Comparison of ENCODE assay signal across 16 mouse cellular contexts in the genomic region with DNA sequence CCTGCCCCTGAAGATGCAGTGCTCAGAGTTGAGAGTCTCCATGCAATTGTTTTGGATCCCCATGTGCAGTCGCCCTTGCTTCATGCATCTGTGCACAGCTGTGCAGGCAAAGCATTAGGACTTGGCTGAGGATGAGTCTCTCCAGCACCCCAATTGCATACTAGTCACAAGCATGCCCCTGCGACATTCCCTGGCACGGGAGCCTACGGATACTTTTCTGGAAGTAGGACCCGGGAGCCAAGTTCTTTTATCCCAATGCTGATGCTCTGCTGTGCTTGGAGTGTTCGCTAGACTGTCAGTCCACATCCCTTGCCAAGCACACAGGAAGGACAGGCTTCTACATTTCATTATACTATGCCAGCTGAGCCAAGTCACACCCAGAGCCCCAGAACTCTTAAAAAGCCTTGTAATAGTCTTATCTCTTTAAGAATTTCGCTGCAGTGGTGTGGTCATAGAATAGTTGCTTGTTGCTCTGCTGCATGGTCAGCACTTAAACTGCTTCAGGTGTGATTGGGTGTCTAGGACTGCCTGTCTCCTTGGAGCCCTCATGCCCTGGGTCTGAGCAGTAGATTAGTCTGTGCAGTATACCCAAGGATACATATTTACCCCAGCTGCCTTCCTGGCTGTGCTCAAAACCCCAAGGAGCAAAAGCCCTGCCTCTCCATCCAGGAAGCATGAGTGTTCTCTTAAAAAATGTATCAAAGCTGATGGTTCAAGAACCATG.
DNase-seq lines count a peak whose midpoint lies in the region; ATAC-seq and TF ChIP-seq lines count a peak whose summit lies in the region.
"Had no signal": no experiment of that assay in that cellular context is flagged by ENCODE, and none has a peak within 500 bp of the region (broad histone marks: within the 10 kb centered on the region; RNA-seq: fewer than 3 reads in every experiment).

No protein-coding gene starts in this region.

- no peak for TF ChIP-seq CTCF in heart, postnatal 0 days (IDR thresholded peaks at IDR 0.05; ENCODE audit: low read depth)
- no peak for TF ChIP-seq CTCF in liver, postnatal 0 days (IDR thresholded peaks at IDR 0.05; ENCODE audit: low read depth)

- WGBS in heart, postnatal 0 days = 65% methylated on average over 7 of the region's 7 CpGs
- WGBS in liver, postnatal 0 days (ENCODE audit: insufficient replicate concordance) = 73% methylated on average over 7 of the region's 7 CpGs
- WGBS in hindbrain, embryonic 15.5 days = 79% methylated on average over 7 of the region's 7 CpGs
- WGBS in midbrain, embryonic 14.5 days = 86% methylated on average over 7 of the region's 7 CpGs

- peaks cover 28% of the 10 kb centered on the region for H3K4me1 ChIP-seq in heart, postnatal 0 days (ENCODE audit: control insufficient read depth, insufficient read depth)
- H3K4me1 ChIP-seq in liver, postnatal 0 days (ENCODE audit: insufficient read depth) = peaks cover 18% of the 10 kb centered on the region
- peaks cover 63% of the 10 kb centered on the region for H3K4me1 ChIP-seq in hindbrain, embryonic 15.5 days (replicated peaks)
- peaks cover 36% of the 10 kb centered on the region for H3K4me1 ChIP-seq in midbrain, embryonic 14.5 days (ENCODE audit: control insufficient read depth, insufficient read depth, low read length)
- H3K4me1 ChIP-seq: intestine, embryonic 15.5 days had no signal

- no peak for DNase-seq in heart, postnatal 0 days (ENCODE audit: low spot score)
- DNase-seq in heart, postnatal 36 days = no peak
- no peak for DNase-seq in liver, postnatal 0 days
- no peak for DNase-seq in liver
- DNase-seq in midbrain, embryonic 14.5 days = no peak
- no peak for DNase-seq in spleen, postnatal 36 days (ENCODE audit: low spot score in 2 of 2)
- DNase-seq: cerebellum, adult 18-20 months; cerebellum, postnatal 36 days; kidney, adult 9 months; kidney, postnatal 25 days; retina, postnatal 1 day had no signal

- intact Hi-C loops in heart, postnatal 36 days (cut with DNase I) = no loop called here

- no peak overlapping the region for H3K4me2 ChIP-seq in heart, postnatal 0 days (ENCODE audit: low read depth, low read length)
- H3K4me2 ChIP-seq in liver, postnatal 0 days (ENCODE audit: low read depth, low read length) = no peak overlapping the region
- no peak overlapping the region for H3K4me2 ChIP-seq in hindbrain, embryonic 15.5 days
- H3K4me2 ChIP-seq in midbrain, embryonic 14.5 days (ENCODE audit: low read length) = no peak overlapping the region
- H3K4me2 ChIP-seq: intestine, embryonic 15.5 days; liver, embryonic 15.5 days had no signal

- no peak overlapping the region for H3K9ac ChIP-seq in heart, postnatal 0 days (replicated peaks; ENCODE audit: low read depth, low read length)
- H3K9ac ChIP-seq in liver, postnatal 0 days (replicated peaks) = no peak overlapping the region
- H3K9ac ChIP-seq in hindbrain, embryonic 15.5 days = no peak overlapping the region
- H3K9ac ChIP-seq in midbrain, embryonic 14.5 days (replicated peaks; ENCODE audit: low read length) = no peak overlapping the region
- H3K9ac ChIP-seq: intestine, embryonic 15.5 days; liver, embryonic 15.5 days had no signal

- no peak for ATAC-seq in heart, postnatal 0 days (ENCODE audit: insufficient read depth, low read depth)
- peak; percentile 57; the same call in 1 of the 2 replicates for ATAC-seq in liver, postnatal 0 days
- no peak for ATAC-seq in hindbrain, embryonic 15.5 days (ENCODE audit: low FRiP score, low read depth)
- no peak for ATAC-seq in midbrain, embryonic 14.5 days (ENCODE audit: low FRiP score, low TSS enrichment)
- ATAC-seq: intestine, embryonic 15.5 days had no signal

- H3K9me3 ChIP-seq in heart, postnatal 0 days (replicated peaks; ENCODE audit: control insufficient read depth, low read length) = no peaks in the 10 kb centered on the region
- H3K9me3 ChIP-seq in liver, postnatal 0 days (ENCODE audit: low read length) = no peaks in the 10 kb centered on the region
- no peaks in the 10 kb centered on the region for H3K9me3 ChIP-seq in hindbrain, embryonic 15.5 days
- H3K9me3 ChIP-seq in midbrain, embryonic 14.5 days (ENCODE audit: control insufficient read depth, low read length) = no peaks in the 10 kb centered on the region
- H3K9me3 ChIP-seq: forebrain, embryonic 10.5 days; intestine, embryonic 15.5 days; liver, embryonic 15.5 days had no signal

- peak overlapping the region; percentile 78; the same call in 1 of the 2 replicates for H3K27ac ChIP-seq in heart, postnatal 0 days (ENCODE audit: low read depth)
- peak overlapping the region; percentile 57 for H3K27ac ChIP-seq in liver, postnatal 0 days (ENCODE audit: low read depth)
- peak overlapping the region; percentile 39; the same call in 1 of the 2 replicates for H3K27ac ChIP-seq in hindbrain, embryonic 15.5 days (replicated peaks)
- H3K27ac ChIP-seq in midbrain, embryonic 14.5 days (replicated peaks; ENCODE audit: low read depth, low read length) = peak overlapping the region; percentile 52; the same call in 1 of the 2 replicates
- H3K27ac ChIP-seq: forebrain, embryonic 10.5 days; intestine, embryonic 15.5 days; left cerebral cortex, adult 2 months; liver, embryonic 15.5 days had no signal

- H3K27me3 ChIP-seq in heart, postnatal 0 days (ENCODE audit: control insufficient read depth, insufficient read depth, low read length) = no peaks in the 10 kb centered on the region
- H3K27me3 ChIP-seq in liver, postnatal 0 days (ENCODE audit: insufficient read depth, low read length) = no peaks in the 10 kb centered on the region
- no peaks in the 10 kb centered on the region for H3K27me3 ChIP-seq in hindbrain, embryonic 15.5 days
- no peaks in the 10 kb centered on the region for H3K27me3 ChIP-seq in midbrain, embryonic 14.5 days (ENCODE audit: control insufficient read depth, insufficient read depth, low read length)
- H3K27me3 ChIP-seq: intestine, embryonic 15.5 days; liver, embryonic 15.5 days had no signal

- no peak overlapping the region for H3K4me3 ChIP-seq in heart, postnatal 0 days (ENCODE audit: low read depth, low read length)
- no peak overlapping the region for H3K4me3 ChIP-seq in liver, postnatal 0 days (ENCODE audit: low read depth, low read length)
- no peak overlapping the region for H3K4me3 ChIP-seq in hindbrain, embryonic 15.5 days
- H3K4me3 ChIP-seq in midbrain, embryonic 14.5 days (replicated peaks; ENCODE audit: low read depth, low read length) = no peak overlapping the region
- H3K4me3 ChIP-seq: forebrain, embryonic 10.5 days; intestine, embryonic 15.5 days; left cerebral cortex, adult 2 months; liver, embryonic 15.5 days had no signal

- 0 out of 2 replicates have a peak, but pooled peaks cover 4% of the 10 kb centered on the region for H3K36me3 ChIP-seq in heart, postnatal 0 days (replicated peaks; ENCODE audit: control insufficient read depth, insufficient read depth, low read length)
- 0 out of 2 replicates have a peak, but pooled peaks cover 2% of the 10 kb centered on the region for H3K36me3 ChIP-seq in liver, postnatal 0 days (replicated peaks; ENCODE audit: insufficient read depth, low read length)
- no peaks in the 10 kb centered on the region for H3K36me3 ChIP-seq in hindbrain, embryonic 15.5 days
- H3K36me3 ChIP-seq in midbrain, embryonic 14.5 days (ENCODE audit: control insufficient read depth, insufficient read depth, low read length) = no peaks in the 10 kb centered on the region

- TF ChIP-seq EP300 in heart, postnatal 0 days (IDR thresholded peaks at IDR 0.05; ENCODE audit: low read depth) = no peak
- no peak for TF ChIP-seq EP300 in liver, postnatal 0 days (IDR thresholded peaks at IDR 0.05; ENCODE audit: low read depth)
